Mouse (Mus musculus): ENCODE results near the gene Nat8f1. TPM values are rescaled to one million over a fixed set of nuclear protein-coding genes. Genes with fewer than 3 reads are reported as not detected.
"Not testable (repeated sequence)": the region's sequence is repeated elsewhere in the genome, so short reads cannot be mapped to it uniquely, and the experiment has no call there.

Gene Nat8f1
- polyA plus RNA-seq, 2 experiments, result 7.0 to 7.7 TPM

- WGBS, result 77% methylated on average over 8 of the region's 8 CpGs
- Histone ChIP-seq H3K36me3 (ENCODE audit: control insufficient read depth, insufficient read depth, low read length) (no peaks in the 10 kb centered on the region), H3K4me2 (replicated peaks; ENCODE audit: low read depth, low read length, severe bottlenecking) (no peak overlapping the region), H3K27ac (replicated peaks; ENCODE audit: low read depth, low read length) (no peak overlapping the region), H3K4me3 (replicated peaks; ENCODE audit: low read length) (no peak overlapping the region), H3K4me1 (ENCODE audit: control insufficient read depth, insufficient read depth, low read length) (no peaks in the 10 kb centered on the region), H3K9ac (ENCODE audit: low read depth, low read length, severe bottlenecking) (no peak overlapping the region), H3K27me3 (ENCODE audit: control insufficient read depth, insufficient read depth, low read length) (no peaks in the 10 kb centered on the region), H3K9me3 (ENCODE audit: control insufficient read depth, low read length) (no peaks in the 10 kb centered on the region)
- DNase-seq (ENCODE audit: low spot score) (no peak), ATAC-seq (ENCODE audit: low FRiP score, low read depth) (no peak)
- no peak for TF ChIP-seq POLR2A (IDR thresholded peaks at IDR 0.05; ENCODE audit: borderline replicate concordance, extremely low read depth, insufficient read depth, insufficient read length)
Observed at GRCm38 (mm10) chr6:85867726-85868690, 47.5 kb downstream of the Nat8f1 start.

- H3K4me2 ChIP-seq (replicated peaks; ENCODE audit: low read depth, low read length, severe bottlenecking); H3K9ac ChIP-seq (ENCODE audit: low read depth, low read length, severe bottlenecking); DNase-seq (ENCODE audit: low spot score); H3K4me1 ChIP-seq (ENCODE audit: control insufficient read depth, insufficient read depth, low read length); H3K27me3 ChIP-seq (ENCODE audit: control insufficient read depth, insufficient read depth, low read length); H3K27ac ChIP-seq (replicated peaks; ENCODE audit: low read depth, low read length); H3K4me3 ChIP-seq (replicated peaks; ENCODE audit: low read length); H3K36me3 ChIP-seq (ENCODE audit: control insufficient read depth, insufficient read depth, low read length); ATAC-seq (ENCODE audit: low FRiP score, low read depth); H3K9me3 ChIP-seq (ENCODE audit: control insufficient read depth, low read length): not testable (repeated sequence)
- WGBS, result 84% methylated on average over 1 of the region's 1 CpGs
Observed at GRCm38 (mm10) chr6:85866995-85867394, 48.5 kb downstream of the Nat8f1 start.

- H3K36me3 ChIP-seq (ENCODE audit: control insufficient read depth, insufficient read depth, low read length); H3K27me3 ChIP-seq (ENCODE audit: control insufficient read depth, insufficient read depth, low read length); ATAC-seq (ENCODE audit: low FRiP score, low read depth); H3K4me2 ChIP-seq (replicated peaks; ENCODE audit: low read depth, low read length, severe bottlenecking); H3K27ac ChIP-seq (replicated peaks; ENCODE audit: low read depth, low read length); DNase-seq (ENCODE audit: low spot score); H3K4me3 ChIP-seq (replicated peaks; ENCODE audit: low read length); H3K4me1 ChIP-seq (ENCODE audit: control insufficient read depth, insufficient read depth, low read length); H3K9me3 ChIP-seq (ENCODE audit: control insufficient read depth, low read length); H3K9ac ChIP-seq (ENCODE audit: low read depth, low read length, severe bottlenecking): not testable (repeated sequence)
- WGBS, result 85% methylated on average over 3 of the region's 3 CpGs
Observed at GRCm38 (mm10) chr6:85866166-85866565, 49.3 kb downstream of the Nat8f1 start.

- H3K27me3 ChIP-seq (ENCODE audit: control insufficient read depth, insufficient read depth, low read length); H3K9ac ChIP-seq (ENCODE audit: low read depth, low read length, severe bottlenecking); H3K36me3 ChIP-seq (ENCODE audit: control insufficient read depth, insufficient read depth, low read length); H3K9me3 ChIP-seq (ENCODE audit: control insufficient read depth, low read length); H3K27ac ChIP-seq (replicated peaks; ENCODE audit: low read depth, low read length); DNase-seq (ENCODE audit: low spot score); H3K4me1 ChIP-seq (ENCODE audit: control insufficient read depth, insufficient read depth, low read length); H3K4me2 ChIP-seq (replicated peaks; ENCODE audit: low read depth, low read length, severe bottlenecking); ATAC-seq (ENCODE audit: low FRiP score, low read depth); H3K4me3 ChIP-seq (replicated peaks; ENCODE audit: low read length): not testable (repeated sequence)
- WGBS, result 69% methylated on average over 4 of the region's 7 CpGs
Observed at GRCm38 (mm10) chr6:85864900-85865639, 50.4 kb downstream of the Nat8f1 start.

- no peak overlapping the region for H3K4me2 ChIP-seq (replicated peaks; ENCODE audit: low read depth, low read length, severe bottlenecking)
- WGBS, result 82% methylated on average over 2 of the region's 2 CpGs
- no peaks in the 10 kb centered on the region for H3K9me3 ChIP-seq (ENCODE audit: control insufficient read depth, low read length)
- no peaks in the 10 kb centered on the region for H3K36me3 ChIP-seq (ENCODE audit: control insufficient read depth, insufficient read depth, low read length)
- ATAC-seq (ENCODE audit: low FRiP score, low read depth) (no peak), DNase-seq (ENCODE audit: low spot score) (no peak)
- no peaks in the 10 kb centered on the region for H3K4me1 ChIP-seq (ENCODE audit: control insufficient read depth, insufficient read depth, low read length)
- no peak overlapping the region for H3K27ac ChIP-seq (replicated peaks; ENCODE audit: low read depth, low read length)
- no peak overlapping the region for H3K4me3 ChIP-seq (replicated peaks; ENCODE audit: low read length)
- no peaks in the 10 kb centered on the region for H3K27me3 ChIP-seq (ENCODE audit: control insufficient read depth, insufficient read depth, low read length)
- H3K9ac ChIP-seq (ENCODE audit: low read depth, low read length, severe bottlenecking), result no peak overlapping the region
- TF ChIP-seq POLR2A (IDR thresholded peaks at IDR 0.05; ENCODE audit: borderline replicate concordance, extremely low read depth, insufficient read depth, insufficient read length), result no peak
Observed at GRCm38 (mm10) chr6:85863840-85864239, 51.6 kb downstream of the Nat8f1 start.

All from limb, embryonic 14.5 days (tissue).